Mouse (Mus musculus): ENCODE results near the gene Ppp6r1.
"Not testable (repeated sequence)": the region's sequence is repeated elsewhere in the genome, so short reads cannot be mapped to it uniquely, and the experiment has no call there.

The Ppp6r1 gene

GRCm38 (mm10) chr7:4603873-4604272 lies 54.9 kb downstream of the Ppp6r1 start, which contains the start of gene Ptprh:
TSS of gene Ptprh (minus strand) at chr7:4604041.
- H3K9me3 ChIP-seq (ENCODE audit: low read length): peaks cover 7% of the 10 kb centered on the region; the same call in 1 of the 2 replicates
- no peak within 1 kb of the TSS for H3K4me3 ChIP-seq (replicated peaks; ENCODE audit: low read length)
- H3K36me3 ChIP-seq (ENCODE audit: insufficient read depth, low read length): no peaks in the 10 kb centered on the region
- TF ChIP-seq NANOG (IDR thresholded peaks at IDR 0.05; ENCODE audit: borderline replicate concordance, low read length) (no peak), CTCF (conservative IDR thresholded peaks at IDR 0.05; ENCODE audit: low read length) (no peak), POU5F1 (IDR thresholded peaks at IDR 0.05; ENCODE audit: borderline replicate concordance, low read length) (no peak)
- 0 out of 2 replicates have a peak, but pooled peaks cover 3% of the 10 kb centered on the region for H3K4me1 ChIP-seq (replicated peaks; ENCODE audit: low read depth, low read length)
- no peaks in the 10 kb centered on the region for H3K27me3 ChIP-seq (ENCODE audit: insufficient read depth, low read length)

- peaks cover 7% of the 10 kb centered on the region; the same call in 1 of the 2 replicates for H3K9me3 ChIP-seq (ENCODE audit: low read length)
- TF ChIP-seq CTCF (conservative IDR thresholded peaks at IDR 0.05; ENCODE audit: low read length): no peak
- TF ChIP-seq POU5F1 (IDR thresholded peaks at IDR 0.05; ENCODE audit: borderline replicate concordance, low read length): no peak
- TF ChIP-seq NANOG (IDR thresholded peaks at IDR 0.05; ENCODE audit: borderline replicate concordance, low read length): no peak
- H3K4me3 ChIP-seq (replicated peaks; ENCODE audit: low read length): no peak overlapping the region
- H3K36me3 ChIP-seq (ENCODE audit: insufficient read depth, low read length): no peaks in the 10 kb centered on the region
- 0 out of 2 replicates have a peak, but pooled peaks cover 1% of the 10 kb centered on the region for H3K4me1 ChIP-seq (replicated peaks; ENCODE audit: low read depth, low read length)
- no peaks in the 10 kb centered on the region for H3K27me3 ChIP-seq (ENCODE audit: insufficient read depth, low read length)
Measured at GRCm38 (mm10) chr7:4602969-4603368, 55.9 kb downstream of the Ppp6r1 start.

DNA sequence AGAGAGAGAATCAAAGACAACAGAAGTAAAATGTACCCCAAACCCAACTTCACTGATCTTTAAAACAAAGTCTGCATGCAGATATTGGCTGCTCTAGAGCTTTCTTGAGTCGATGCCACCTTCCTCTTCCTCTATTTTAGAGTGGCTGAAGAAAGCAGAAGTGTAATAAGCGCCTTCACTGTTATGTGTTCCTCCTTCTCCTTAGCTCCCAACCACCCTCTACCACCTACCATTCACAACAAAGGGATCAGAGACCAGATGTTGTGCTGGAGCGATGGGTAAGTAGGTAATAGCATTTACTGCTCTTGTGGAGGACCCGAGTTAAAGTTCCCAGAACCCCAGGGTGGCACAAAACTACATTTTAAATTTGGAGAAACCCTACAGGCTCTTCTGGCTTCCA lies 61.8 kb downstream of the Ppp6r1 start:
- peaks cover 30% of the 10 kb centered on the region for H3K9me3 ChIP-seq (ENCODE audit: low read length)
- not testable (repeated sequence) for H3K36me3 ChIP-seq (ENCODE audit: insufficient read depth, low read length); H3K27me3 ChIP-seq (ENCODE audit: insufficient read depth, low read length); H3K4me3 ChIP-seq (replicated peaks; ENCODE audit: low read length); H3K4me1 ChIP-seq (replicated peaks; ENCODE audit: low read depth, low read length)

Measured in E14TG2a.4 (cell line).